Mouse (Mus musculus): ENCODE data around the gene Carhsp1. TPM values are rescaled to one million over a fixed set of nuclear protein-coding genes. Genes with fewer than 3 reads are reported as not detected.
A peak's percentile ranks its signal among the peaks of the same experiment; 100 is the strongest.

Carhsp1 gene
- polyA plus RNA-seq, 1 experiment from 2014 or later: 235 TPM

DNA sequence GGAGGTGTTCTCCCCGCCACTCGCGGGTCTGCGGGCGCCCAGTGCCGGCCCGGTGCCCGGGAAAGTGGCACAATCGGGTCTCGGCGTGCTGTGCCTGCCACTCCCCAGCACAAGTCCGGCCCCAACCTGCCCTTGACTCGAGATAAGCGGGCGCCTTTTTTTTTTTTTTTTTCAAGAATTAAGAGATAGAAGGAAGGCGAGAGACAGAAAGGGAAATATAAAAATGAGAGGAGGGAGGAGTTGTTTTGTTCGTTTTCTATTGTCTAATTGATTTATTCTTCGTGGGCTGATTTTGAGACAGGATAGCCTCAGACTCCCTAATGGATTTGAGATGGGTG, 364 bp upstream of the Carhsp1 start:
- WGBS: under 1% methylated on average over 18 of the region's 18 CpGs
- peaks cover 50% of the 10 kb centered on the region for H3K4me1 ChIP-seq (replicated peaks)

DNA sequence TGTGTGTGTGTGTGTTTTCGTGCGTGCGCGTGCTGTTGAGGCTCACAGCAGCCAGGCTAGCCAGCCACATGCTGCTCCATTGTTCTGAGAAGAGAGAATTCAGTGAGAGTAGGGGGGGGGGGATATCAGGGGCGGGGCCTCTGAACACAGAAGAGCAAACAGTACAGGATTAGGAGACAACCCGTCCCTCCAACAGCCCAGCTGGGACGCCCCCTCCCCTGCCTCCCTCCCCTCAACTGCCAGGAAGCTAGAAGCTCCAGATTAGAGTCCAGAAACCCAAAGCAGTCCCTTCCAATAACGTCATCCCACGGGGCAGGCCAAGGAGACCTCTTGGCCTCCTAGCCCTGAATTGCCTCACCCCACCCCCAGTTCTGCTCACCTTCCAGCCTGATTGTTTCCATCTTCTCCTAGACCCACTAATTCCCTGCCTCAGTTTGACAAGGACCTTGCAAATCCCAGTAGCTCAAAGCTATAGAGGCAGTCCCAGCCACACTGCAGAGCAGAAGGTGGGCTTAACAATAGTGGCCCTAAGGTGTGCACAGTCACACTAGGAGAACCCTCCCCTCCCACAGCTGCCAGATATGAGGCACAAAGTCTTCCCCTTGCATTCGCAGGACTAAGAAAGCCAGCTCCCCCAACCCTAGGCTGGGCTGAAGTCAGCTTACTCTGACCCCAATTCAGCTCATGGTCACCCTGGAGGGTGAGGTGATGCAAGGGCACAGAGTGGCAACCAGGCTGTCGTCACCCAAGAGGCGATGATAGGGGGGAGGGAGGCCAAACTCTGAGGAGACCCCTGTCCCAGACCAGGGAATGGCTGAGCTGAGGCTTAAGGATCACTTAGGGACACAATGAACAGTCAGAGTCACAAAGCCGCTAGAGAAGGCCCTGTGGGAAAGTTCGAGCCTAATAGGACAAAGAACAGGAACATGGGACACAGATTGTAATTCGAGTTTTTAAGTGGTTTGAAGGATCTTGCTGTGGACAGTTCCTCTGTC, 1.6 kb downstream of the Carhsp1 start:
- peaks cover 67% of the 10 kb centered on the region for H3K4me1 ChIP-seq (replicated peaks)
- peak; percentile 79 for DNase-seq (ENCODE audit: low spot score)
- 4% methylated on average over 15 of the region's 15 CpGs for WGBS
- peak overlapping the region; percentile 78 for H3K4me3 ChIP-seq
- H3K9me3 ChIP-seq: no peaks in the 10 kb centered on the region
- H3K36me3 ChIP-seq: peaks cover 39% of the 10 kb centered on the region
- peaks cover 17% of the 10 kb centered on the region for H3K27me3 ChIP-seq (ENCODE audit: insufficient read depth, poor library complexity, severe bottlenecking)
- peak overlapping the region; percentile 93 for H3K27ac ChIP-seq

More for the DNA sequence above, 364 bp upstream of the Carhsp1 start:
- Histone ChIP-seq H3K27ac (peak overlapping the region; percentile 93), H3K4me3 (peak overlapping the region; percentile 78), H3K36me3 (peaks cover 21% of the 10 kb centered on the region), H3K27me3 (ENCODE audit: insufficient read depth, poor library complexity, severe bottlenecking) (peaks cover 17% of the 10 kb centered on the region), H3K9me3 (no peaks in the 10 kb centered on the region)
- DNase-seq (ENCODE audit: low spot score): no peak

DNA sequence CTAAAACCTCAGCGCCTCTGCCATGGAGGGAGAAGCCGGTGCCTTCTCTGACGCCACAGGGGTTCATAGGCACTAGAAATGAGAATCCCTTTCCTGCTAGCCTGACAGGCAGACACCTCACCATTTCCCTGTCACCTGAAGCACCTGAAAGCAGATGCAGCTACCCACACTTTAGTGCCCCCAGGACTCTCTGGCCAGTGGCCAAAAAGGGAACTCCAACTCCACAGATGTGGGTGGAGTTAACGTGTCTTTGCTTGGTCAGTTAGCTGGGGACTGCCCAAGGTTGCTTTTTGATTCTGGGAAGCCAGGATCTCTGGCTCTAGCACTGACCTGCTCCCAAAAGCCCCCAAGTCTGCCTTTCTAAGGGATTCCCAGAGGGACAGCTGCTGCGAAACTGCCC, 2.5 kb downstream of the Carhsp1 start:
- H3K4me3 ChIP-seq: peak overlapping the region; percentile 78
- H3K36me3 ChIP-seq: peaks cover 46% of the 10 kb centered on the region
- WGBS: 58% methylated on average over 5 of the region's 5 CpGs
- peaks cover 70% of the 10 kb centered on the region for H3K4me1 ChIP-seq (replicated peaks)
- H3K27ac ChIP-seq: peak overlapping the region; percentile 93
- H3K27me3 ChIP-seq (ENCODE audit: insufficient read depth, poor library complexity, severe bottlenecking): peaks cover 17% of the 10 kb centered on the region
- no peaks in the 10 kb centered on the region for H3K9me3 ChIP-seq
- DNase-seq (ENCODE audit: low spot score): no peak

DNA sequence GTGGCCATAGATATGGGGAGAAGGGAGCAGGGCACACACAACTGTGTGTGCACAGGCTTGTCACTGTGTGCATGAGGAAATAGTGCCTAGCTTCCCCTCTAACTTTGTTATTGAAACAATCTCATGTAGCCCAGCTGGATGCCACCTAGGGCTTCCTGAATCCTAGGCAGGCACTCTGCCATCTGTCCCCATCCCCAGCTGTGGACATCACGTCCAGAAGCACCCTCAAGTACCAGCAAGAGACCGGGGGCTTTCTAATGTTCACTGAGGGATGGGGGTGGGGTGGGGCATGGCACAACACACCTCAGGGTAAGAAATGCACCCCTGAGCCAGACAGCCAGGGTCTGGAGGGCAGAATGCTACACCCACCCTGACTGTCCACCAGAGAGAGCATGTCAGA, 3.6 kb downstream of the Carhsp1 start:
- 86% methylated on average over 2 of the region's 2 CpGs for whole genome bisulfite sequencing
- no peak for DNase-seq (ENCODE audit: low spot score)
- Histone ChIP-seq H3K4me1 (replicated peaks) (peaks cover 73% of the 10 kb centered on the region), H3K36me3 (peaks cover 57% of the 10 kb centered on the region), H3K9me3 (no peaks in the 10 kb centered on the region), H3K27ac (peak overlapping the region; percentile 93; the same call in 1 of the 2 replicates), H3K4me3 (0 out of 2 replicates have a peak overlapping the region, but pooled peaks have one; percentile 78), H3K27me3 (ENCODE audit: insufficient read depth, poor library complexity, severe bottlenecking) (peaks cover 10% of the 10 kb centered on the region)

DNA sequence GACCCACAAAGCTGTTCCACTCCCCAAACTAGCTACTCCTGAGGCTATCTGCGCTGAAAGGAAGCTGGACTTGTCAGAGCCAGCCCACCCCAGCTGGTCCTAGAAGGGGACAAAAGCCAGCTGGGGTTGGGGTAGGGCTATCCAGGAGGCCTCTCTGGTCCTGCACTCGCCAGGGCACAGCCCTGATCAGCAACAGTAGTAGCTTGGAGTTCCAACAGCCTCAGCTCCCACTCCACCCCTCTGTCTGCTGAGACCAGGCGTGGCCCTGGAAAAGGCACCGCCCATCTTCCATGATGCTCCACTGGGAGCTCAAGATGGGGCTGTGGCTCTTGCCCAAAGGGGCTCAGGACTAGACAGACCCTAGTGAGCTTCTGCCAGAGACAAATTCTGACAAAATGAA, 4.1 kb downstream of the Carhsp1 start:
- peaks cover 63% of the 10 kb centered on the region for H3K36me3 ChIP-seq

DNA sequence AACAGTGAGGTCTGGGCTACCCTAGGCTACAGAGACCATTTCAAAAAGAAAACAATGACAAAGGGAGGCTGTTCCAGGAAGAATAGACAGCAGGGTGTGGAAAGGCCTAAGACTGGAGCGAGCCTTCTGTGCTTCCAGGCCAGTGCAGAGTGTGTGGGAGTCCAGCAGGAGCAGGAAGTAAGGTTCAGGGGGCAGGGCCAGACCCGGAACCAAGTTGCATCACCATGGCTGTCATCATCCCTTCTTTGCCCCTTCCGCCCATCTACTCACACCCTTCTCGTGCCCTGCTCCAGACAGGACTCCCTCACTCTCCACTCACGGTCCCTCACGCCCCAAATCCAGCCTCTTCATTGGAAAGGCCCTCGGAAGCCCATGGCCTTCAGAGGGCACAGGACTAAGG, 4.7 kb downstream of the Carhsp1 start:
- WGBS: 89% methylated on average over 7 of the region's 7 CpGs

More for the DNA sequence above, 4.1 kb downstream of the Carhsp1 start:
- peaks cover 76% of the 10 kb centered on the region for H3K4me1 ChIP-seq (replicated peaks)
- no peak for DNase-seq (ENCODE audit: low spot score)
- WGBS: 74% methylated on average over 4 of the region's 4 CpGs
- H3K9me3 ChIP-seq: no peaks in the 10 kb centered on the region
- H3K27ac ChIP-seq: peak overlapping the region; percentile 59
- peak overlapping the region; percentile 13; the same call in 1 of the 2 replicates for H3K4me3 ChIP-seq
- H3K27me3 ChIP-seq (ENCODE audit: insufficient read depth, poor library complexity, severe bottlenecking): peaks cover 4% of the 10 kb centered on the region

DNA sequence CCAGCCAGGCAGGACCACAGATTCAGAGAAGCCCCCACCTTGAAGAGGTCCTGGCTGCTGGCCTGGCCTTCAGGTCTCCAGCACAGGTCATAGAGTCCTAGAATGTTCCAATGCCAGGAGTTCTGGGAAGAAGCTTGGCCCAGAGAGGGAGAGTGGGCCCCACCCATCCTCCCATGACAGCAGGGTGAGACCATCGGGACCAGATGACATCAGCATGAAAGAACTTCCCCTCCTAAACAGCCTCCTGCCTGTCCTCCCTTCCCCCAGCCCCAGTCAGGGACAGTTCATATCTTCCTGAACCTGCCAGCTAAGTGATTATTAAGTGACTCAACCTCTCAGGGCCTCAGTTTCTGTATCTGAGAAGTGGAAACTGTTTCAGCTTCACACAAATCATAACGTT, 5.5 kb downstream of the Carhsp1 start:
- Histone ChIP-seq H3K27ac (no peak overlapping the region), H3K4me3 (no peak overlapping the region), H3K27me3 (ENCODE audit: insufficient read depth, poor library complexity, severe bottlenecking) (no peaks in the 10 kb centered on the region), H3K36me3 (peaks cover 76% of the 10 kb centered on the region), H3K9me3 (no peaks in the 10 kb centered on the region), H3K4me1 (replicated peaks) (peaks cover 67% of the 10 kb centered on the region)
- DNase-seq (ENCODE audit: low spot score): no peak
- 82% methylated on average over 2 of the region's 2 CpGs for WGBS

More for the DNA sequence above, 4.7 kb downstream of the Carhsp1 start:
- no peak overlapping the region for H3K4me3 ChIP-seq
- H3K9me3 ChIP-seq: no peaks in the 10 kb centered on the region
- H3K27ac ChIP-seq: peak overlapping the region; percentile 59
- H3K27me3 ChIP-seq (ENCODE audit: insufficient read depth, poor library complexity, severe bottlenecking): no peaks in the 10 kb centered on the region
- no peak for DNase-seq (ENCODE audit: low spot score)
- H3K4me1 ChIP-seq (replicated peaks): peaks cover 72% of the 10 kb centered on the region
- H3K36me3 ChIP-seq: peaks cover 68% of the 10 kb centered on the region

DNA sequence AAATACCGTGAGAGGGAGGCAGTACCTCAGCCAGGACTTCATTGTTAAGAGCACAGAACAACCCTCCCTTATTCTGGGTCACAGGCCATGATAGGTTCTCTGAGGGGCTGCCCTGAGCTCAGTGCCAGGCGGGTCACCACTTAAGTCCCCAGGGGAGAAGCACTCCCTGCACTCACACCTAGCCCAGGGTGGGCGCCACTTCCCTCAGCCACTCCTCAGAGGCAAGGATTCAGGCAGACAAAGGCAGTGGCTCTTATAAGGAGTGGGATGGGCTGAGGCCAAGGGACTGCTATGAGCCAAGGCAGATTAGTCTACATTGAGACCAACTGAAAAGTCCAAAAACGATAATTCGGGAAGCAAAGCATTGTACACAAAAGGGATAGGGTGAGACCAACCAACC, 6.6 kb downstream of the Carhsp1 start:
- Histone ChIP-seq H3K36me3 (peaks cover 85% of the 10 kb centered on the region), H3K4me3 (no peak overlapping the region), H3K27me3 (ENCODE audit: insufficient read depth, poor library complexity, severe bottlenecking) (no peaks in the 10 kb centered on the region), H3K4me1 (replicated peaks) (peaks cover 56% of the 10 kb centered on the region), H3K27ac (no peak overlapping the region), H3K9me3 (no peaks in the 10 kb centered on the region)
- 81% methylated on average over 5 of the region's 5 CpGs for WGBS
- no peak for DNase-seq (ENCODE audit: low spot score)

DNA sequence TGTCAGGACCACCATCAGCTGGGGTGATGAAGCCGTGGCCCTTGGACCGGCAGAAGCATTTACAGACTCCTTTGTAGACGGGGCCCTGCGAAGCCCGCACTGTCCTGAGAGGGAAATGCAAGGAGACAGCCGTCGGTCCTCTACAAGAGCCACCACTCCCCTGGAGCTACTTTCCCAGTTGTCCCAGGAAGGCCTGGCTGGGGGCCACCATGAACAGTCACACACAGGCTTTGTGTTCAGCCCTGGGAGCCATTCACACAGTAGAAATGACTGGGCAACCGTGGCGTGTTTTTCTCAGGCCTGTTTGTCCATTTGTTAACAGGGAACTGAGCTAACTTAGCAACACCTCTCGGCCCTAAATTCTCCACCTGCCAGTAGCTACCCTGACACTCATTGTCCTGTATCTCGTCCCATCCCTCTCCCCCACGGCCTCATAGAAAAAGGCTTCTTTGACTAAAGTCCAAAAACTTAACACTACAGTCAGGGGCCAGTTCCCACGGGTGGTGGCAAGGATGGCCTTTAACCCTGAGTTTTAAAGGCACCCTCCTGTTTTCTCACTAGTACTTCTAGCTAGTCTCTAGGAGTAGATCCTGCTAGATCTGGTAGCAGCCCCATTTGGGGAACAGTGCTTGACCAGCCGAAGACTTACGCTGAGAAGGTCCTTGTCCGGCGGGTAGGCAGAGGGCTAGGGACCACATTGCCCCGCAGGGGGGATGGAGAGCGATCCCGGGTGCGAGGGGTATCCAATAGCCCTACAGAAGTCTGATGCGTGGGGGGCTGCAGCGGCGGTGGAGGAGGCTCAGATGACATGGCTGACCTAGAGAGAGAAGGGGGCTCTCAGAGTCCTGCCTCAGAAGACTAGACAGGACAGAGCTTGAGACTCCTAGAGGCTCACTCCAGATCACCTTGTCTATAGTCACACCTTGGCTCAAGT, 8.1 kb downstream of the Carhsp1 start:
- no peak overlapping the region for H3K4me3 ChIP-seq
- H3K27ac ChIP-seq: no peak overlapping the region
- no peaks in the 10 kb centered on the region for H3K9me3 ChIP-seq
- 87% methylated on average over 24 of the region's 24 CpGs for WGBS
- H3K36me3 ChIP-seq: peaks cover 95% of the 10 kb centered on the region
- DNase-seq (ENCODE audit: low spot score): no peak
- peaks cover 41% of the 10 kb centered on the region for H3K4me1 ChIP-seq (replicated peaks)
- H3K27me3 ChIP-seq (ENCODE audit: insufficient read depth, poor library complexity, severe bottlenecking): no peaks in the 10 kb centered on the region

DNA sequence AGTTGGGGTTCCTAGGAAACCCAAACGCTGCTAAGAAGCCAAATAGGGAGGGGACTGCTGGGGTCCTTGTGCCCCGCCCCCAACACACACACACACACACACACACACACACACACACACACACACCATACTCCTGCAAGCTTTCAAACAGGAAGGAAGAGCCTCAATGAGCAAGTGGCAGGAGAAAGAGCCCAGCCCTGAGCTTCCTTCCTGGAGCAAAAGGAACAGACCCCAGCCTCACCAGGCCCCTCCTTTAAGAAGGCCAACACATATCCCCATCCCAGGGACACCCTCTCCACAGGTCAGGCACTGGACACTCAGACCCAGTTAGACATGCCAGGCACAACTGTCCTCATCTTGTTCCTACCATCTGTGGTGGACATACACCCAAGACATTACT, 8.9 kb downstream of the Carhsp1 start:
- Histone ChIP-seq H3K27ac (no peak overlapping the region), H3K36me3 (peaks cover 95% of the 10 kb centered on the region), H3K4me3 (no peak overlapping the region), H3K9me3 (no peaks in the 10 kb centered on the region), H3K27me3 (ENCODE audit: insufficient read depth, poor library complexity, severe bottlenecking) (no peaks in the 10 kb centered on the region), H3K4me1 (replicated peaks) (peaks cover 33% of the 10 kb centered on the region)
- DNase-seq (ENCODE audit: low spot score): no peak
- 77% methylated on average over 2 of the region's 2 CpGs for WGBS

DNA sequence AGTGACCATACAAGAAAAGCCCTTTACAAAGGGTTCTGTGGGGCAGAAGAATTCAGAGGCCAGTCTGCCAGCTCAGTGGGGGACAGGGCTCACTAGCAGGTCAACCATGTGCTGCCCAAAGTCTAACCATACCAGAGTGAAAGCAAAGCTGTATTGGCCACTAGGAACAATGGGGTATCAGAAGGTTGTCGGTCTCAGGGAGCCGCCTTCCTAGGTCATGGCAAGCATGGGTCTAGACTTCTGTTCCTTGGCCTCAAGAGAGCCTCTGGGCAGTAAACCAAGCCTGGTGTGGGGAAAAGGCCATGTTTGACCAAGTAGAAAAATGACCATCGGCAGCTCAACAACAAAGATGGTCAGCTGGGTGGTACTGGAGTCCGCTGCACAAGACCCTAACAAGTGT, 13.2 kb downstream of the Carhsp1 start:
- peaks cover 97% of the 10 kb centered on the region for H3K36me3 ChIP-seq
- H3K4me1 ChIP-seq (replicated peaks): peaks cover 5% of the 10 kb centered on the region; the same call in 1 of the 2 replicates
- WGBS: 89% methylated on average over 4 of the region's 4 CpGs
- H3K4me3 ChIP-seq: no peak overlapping the region
- DNase-seq (ENCODE audit: low spot score): no peak
- H3K9me3 ChIP-seq: no peaks in the 10 kb centered on the region
- H3K27ac ChIP-seq: no peak overlapping the region
- H3K27me3 ChIP-seq (ENCODE audit: insufficient read depth, poor library complexity, severe bottlenecking): no peaks in the 10 kb centered on the region

DNA sequence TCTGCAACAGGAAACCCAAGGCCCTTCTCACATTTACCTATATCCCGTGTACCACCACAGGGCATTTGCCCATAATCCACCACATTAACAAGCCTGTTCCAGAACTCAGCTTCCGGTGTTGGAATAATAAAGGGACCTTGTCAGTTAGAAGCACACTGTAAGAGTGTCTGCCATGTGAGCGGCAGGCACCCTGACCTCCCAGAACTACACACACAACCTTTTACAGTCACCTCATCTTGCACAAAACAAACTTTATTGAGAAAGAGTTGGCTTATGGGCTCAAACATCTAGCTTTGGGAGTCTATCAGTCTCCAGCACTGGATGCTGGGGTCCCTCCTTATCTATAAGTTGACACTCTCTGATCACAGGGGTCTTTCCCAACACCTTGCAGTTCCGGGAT, 13.6 kb downstream of the Carhsp1 start:
- H3K4me1 ChIP-seq (replicated peaks): peaks cover 2% of the 10 kb centered on the region; the same call in 1 of the 2 replicates
- H3K27me3 ChIP-seq (ENCODE audit: insufficient read depth, poor library complexity, severe bottlenecking): no peaks in the 10 kb centered on the region
- no peak overlapping the region for H3K27ac ChIP-seq
- no peak overlapping the region for H3K4me3 ChIP-seq
- peaks cover 97% of the 10 kb centered on the region for H3K36me3 ChIP-seq
- H3K9me3 ChIP-seq: no peaks in the 10 kb centered on the region
- WGBS: 90% methylated on average over 4 of the region's 4 CpGs
- DNase-seq (ENCODE audit: low spot score): no peak
